Mouse (Mus musculus): ENCODE measurements at regions not wholly inside any gene's neighbourhood (a gene's known extent, or its start where the extent isn't known, plus 50 kb on each side); places are given as distances from the start of the nearest gene placed in this dataset.

GRCm38 (mm10) chr2:75496606-75497240 is 162.3 kb upstream of the Hnrnpa3 start:
- Histone ChIP-seq H3K9me3 (replicated peaks) (no peaks in the 10 kb centered on the region), H3K36me3 (no peaks in the 10 kb centered on the region), H3K27ac (replicated peaks) (no peak overlapping the region), H3K4me1 (no peaks in the 10 kb centered on the region), H3K4me3 (no peak overlapping the region), H3K27me3 (ENCODE audit: low read depth, poor library complexity, severe bottlenecking) (no peaks in the 10 kb centered on the region)
- DNase-seq (ENCODE audit: low spot score) = no peak
- WGBS = 90% methylated on average over 5 of the region's 5 CpGs

GRCm38 (mm10) chr2:75510223-75510622 is 148.8 kb upstream of the Hnrnpa3 start:
- H3K9me3 ChIP-seq (replicated peaks) = no peaks in the 10 kb centered on the region
- DNase-seq (ENCODE audit: low spot score) = no peak
- no peak overlapping the region for H3K4me3 ChIP-seq
- H3K36me3 ChIP-seq = no peaks in the 10 kb centered on the region
- H3K4me1 ChIP-seq = peaks cover 15% of the 10 kb centered on the region
- 72% methylated on average over 4 of the region's 4 CpGs for WGBS
- H3K27ac ChIP-seq (replicated peaks) = no peak overlapping the region
- 0 out of 2 replicates have a peak, but pooled peaks cover 4% of the 10 kb centered on the region for H3K27me3 ChIP-seq (ENCODE audit: low read depth, poor library complexity, severe bottlenecking)

- 86% methylated on average over 8 of the region's 8 CpGs for WGBS
- Histone ChIP-seq H3K36me3 (no peaks in the 10 kb centered on the region), H3K4me3 (no peak overlapping the region), H3K4me1 (peaks cover 15% of the 10 kb centered on the region), H3K9me3 (replicated peaks) (no peaks in the 10 kb centered on the region), H3K27ac (replicated peaks) (no peak overlapping the region), H3K27me3 (ENCODE audit: low read depth, poor library complexity, severe bottlenecking) (0 out of 2 replicates have a peak, but pooled peaks cover 4% of the 10 kb centered on the region)
- DNase-seq (ENCODE audit: low spot score) = no peak
Measured at GRCm38 (mm10) chr2:75512422-75513170, 146.5 kb upstream of the Hnrnpa3 start.

GRCm38 (mm10) chr2:75514171-75514570 is 144.9 kb upstream of the Hnrnpa3 start:
- Histone ChIP-seq H3K4me3 (no peak overlapping the region), H3K36me3 (no peaks in the 10 kb centered on the region), H3K27me3 (ENCODE audit: low read depth, poor library complexity, severe bottlenecking) (0 out of 2 replicates have a peak, but pooled peaks cover 4% of the 10 kb centered on the region), H3K9me3 (replicated peaks) (no peaks in the 10 kb centered on the region), H3K4me1 (peaks cover 15% of the 10 kb centered on the region), H3K27ac (replicated peaks) (no peak overlapping the region)
- DNase-seq (ENCODE audit: low spot score) = no peak
- 63% methylated on average over 6 of the region's 6 CpGs for WGBS

- Histone ChIP-seq H3K4me1 (peaks cover 7% of the 10 kb centered on the region; the same call in 1 of the 2 replicates), H3K36me3 (no peaks in the 10 kb centered on the region), H3K27ac (replicated peaks) (no peak overlapping the region), H3K27me3 (ENCODE audit: low read depth, poor library complexity, severe bottlenecking) (0 out of 2 replicates have a peak, but pooled peaks cover 4% of the 10 kb centered on the region), H3K9me3 (replicated peaks) (no peaks in the 10 kb centered on the region), H3K4me3 (no peak overlapping the region)
- no peak for DNase-seq (ENCODE audit: low spot score)
- 91% methylated on average over 11 of the region's 11 CpGs for WGBS
Measured at GRCm38 (mm10) chr2:75516223-75516622, 142.8 kb upstream of the Hnrnpa3 start.

GRCm38 (mm10) chr2:75517096-75517495 is 142.0 kb upstream of the Hnrnpa3 start:
- WGBS = 84% methylated on average over 3 of the region's 3 CpGs
- H3K36me3 ChIP-seq = no peaks in the 10 kb centered on the region
- no peak for DNase-seq (ENCODE audit: low spot score)
- 0 out of 2 replicates have a peak, but pooled peaks cover 4% of the 10 kb centered on the region for H3K27me3 ChIP-seq (ENCODE audit: low read depth, poor library complexity, severe bottlenecking)
- H3K27ac ChIP-seq (replicated peaks) = no peak overlapping the region
- H3K9me3 ChIP-seq (replicated peaks) = no peaks in the 10 kb centered on the region
- H3K4me3 ChIP-seq = no peak overlapping the region
- peaks cover 7% of the 10 kb centered on the region; the same call in 1 of the 2 replicates for H3K4me1 ChIP-seq

GRCm38 (mm10) chr2:75518607-75519006 is 140.5 kb upstream of the Hnrnpa3 start:
- H3K4me1 ChIP-seq = peaks cover 7% of the 10 kb centered on the region; the same call in 1 of the 2 replicates
- no peak for DNase-seq (ENCODE audit: low spot score)
- H3K27ac ChIP-seq (replicated peaks) = no peak overlapping the region
- H3K36me3 ChIP-seq = no peaks in the 10 kb centered on the region
- WGBS = 71% methylated on average over 1 of the region's 1 CpGs
- H3K27me3 ChIP-seq (ENCODE audit: low read depth, poor library complexity, severe bottlenecking) = 0 out of 2 replicates have a peak, but pooled peaks cover 2% of the 10 kb centered on the region
- no peaks in the 10 kb centered on the region for H3K9me3 ChIP-seq (replicated peaks)
- no peak overlapping the region for H3K4me3 ChIP-seq

- Histone ChIP-seq H3K27ac (replicated peaks) (no peak overlapping the region), H3K27me3 (ENCODE audit: low read depth, poor library complexity, severe bottlenecking) (no peaks in the 10 kb centered on the region), H3K4me1 (0 out of 2 replicates have a peak, but pooled peaks cover 4% of the 10 kb centered on the region), H3K9me3 (replicated peaks) (no peaks in the 10 kb centered on the region), H3K36me3 (no peaks in the 10 kb centered on the region), H3K4me3 (no peak overlapping the region)
- 64% methylated on average over 3 of the region's 3 CpGs for WGBS
- DNase-seq (ENCODE audit: low spot score) = no peak
Measured at GRCm38 (mm10) chr2:75525562-75525961, 133.5 kb upstream of the Hnrnpa3 start.

GRCm38 (mm10) chr2:75528706-75529105 is 130.4 kb upstream of the Hnrnpa3 start:
- Histone ChIP-seq H3K36me3 (no peaks in the 10 kb centered on the region), H3K27me3 (ENCODE audit: low read depth, poor library complexity, severe bottlenecking) (no peaks in the 10 kb centered on the region), H3K9me3 (replicated peaks) (no peaks in the 10 kb centered on the region), H3K4me1 (0 out of 2 replicates have a peak, but pooled peaks cover 4% of the 10 kb centered on the region), H3K4me3 (no peak overlapping the region), H3K27ac (replicated peaks) (no peak overlapping the region)
- no peak for DNase-seq (ENCODE audit: low spot score)
- WGBS = 90% methylated on average over 2 of the region's 2 CpGs

GRCm38 (mm10) chr2:75538114-75538513 is 120.9 kb upstream of the Hnrnpa3 start:
- Histone ChIP-seq H3K27ac (replicated peaks) (no peak overlapping the region), H3K27me3 (ENCODE audit: low read depth, poor library complexity, severe bottlenecking) (no peaks in the 10 kb centered on the region)

GRCm38 (mm10) chr2:75539726-75540125 is 119.3 kb upstream of the Hnrnpa3 start:
- WGBS = 93% methylated on average over 6 of the region's 6 CpGs
- no peak for DNase-seq (ENCODE audit: low spot score)

More at GRCm38 (mm10) chr2:75538114-75538513, 120.9 kb upstream of the Hnrnpa3 start:
- no peaks in the 10 kb centered on the region for H3K9me3 ChIP-seq (replicated peaks)
- H3K36me3 ChIP-seq = no peaks in the 10 kb centered on the region
- WGBS = 40% methylated on average over 4 of the region's 4 CpGs
- 0 out of 2 replicates have a peak, but pooled peaks cover 2% of the 10 kb centered on the region for H3K4me1 ChIP-seq
- no peak for DNase-seq (ENCODE audit: low spot score)
- H3K4me3 ChIP-seq = no peak overlapping the region

GRCm38 (mm10) chr2:75542331-75542730 is 116.7 kb upstream of the Hnrnpa3 start:
- no peaks in the 10 kb centered on the region for H3K4me1 ChIP-seq
- no peaks in the 10 kb centered on the region for H3K9me3 ChIP-seq (replicated peaks)
- H3K27ac ChIP-seq (replicated peaks) = no peak overlapping the region
- no peaks in the 10 kb centered on the region for H3K27me3 ChIP-seq (ENCODE audit: low read depth, poor library complexity, severe bottlenecking)
- DNase-seq (ENCODE audit: low spot score) = no peak
- 91% methylated on average over 5 of the region's 5 CpGs for WGBS
- H3K36me3 ChIP-seq = no peaks in the 10 kb centered on the region
- no peak overlapping the region for H3K4me3 ChIP-seq

More at GRCm38 (mm10) chr2:75539726-75540125, 119.3 kb upstream of the Hnrnpa3 start:
- Histone ChIP-seq H3K36me3 (no peaks in the 10 kb centered on the region), H3K27ac (replicated peaks) (no peak overlapping the region), H3K9me3 (replicated peaks) (no peaks in the 10 kb centered on the region), H3K4me3 (no peak overlapping the region), H3K27me3 (ENCODE audit: low read depth, poor library complexity, severe bottlenecking) (no peaks in the 10 kb centered on the region), H3K4me1 (0 out of 2 replicates have a peak, but pooled peaks cover 2% of the 10 kb centered on the region)

- DNase-seq (ENCODE audit: low spot score) = no peak
- Histone ChIP-seq H3K4me3 (no peak overlapping the region), H3K27ac (replicated peaks) (no peak overlapping the region), H3K4me1 (no peaks in the 10 kb centered on the region), H3K27me3 (ENCODE audit: low read depth, poor library complexity, severe bottlenecking) (no peaks in the 10 kb centered on the region), H3K9me3 (replicated peaks) (no peaks in the 10 kb centered on the region), H3K36me3 (no peaks in the 10 kb centered on the region)
- WGBS = 78% methylated on average over 5 of the region's 5 CpGs
Measured at GRCm38 (mm10) chr2:75542781-75543180, 116.3 kb upstream of the Hnrnpa3 start.
